Mouse (Mus musculus): ENCODE measurements around the gene Foxk1.

GRCm38 (mm10) chr5:142456318-142456717 is 55.0 kb downstream of the Foxk1 start:
- TF ChIP-seq TAL1 (IDR thresholded peaks at IDR 0.05; ENCODE audit: low read length) (no peak), CTCF (IDR thresholded peaks at IDR 0.05 in 2 of 3, conservative IDR thresholded peaks at IDR 0.05 in 1 of 3; ENCODE audit: control insufficient read depth in 1 of 3, insufficient read depth in 1 of 3, low read depth in 2 of 3, low read length in 3 of 3, poor library complexity in 1 of 3, severe bottlenecking in 1 of 3) (no peak), SMC3 (IDR thresholded peaks at IDR 0.05; ENCODE audit: low read depth, low read length) (no peak), MYB (IDR thresholded peaks at IDR 0.05; ENCODE audit: low read depth, low read length) (no peak), USF1 (IDR thresholded peaks at IDR 0.05; ENCODE audit: low read depth, low read length) (no peak), MAX (IDR thresholded peaks at IDR 0.05; ENCODE audit: low read length) (no peak)

All from MEL (cell line).